Mouse (Mus musculus): ENCODE measurements at regions not wholly inside any gene's neighbourhood (a gene's known extent, or its start where the extent isn't known, plus 50 kb on each side); places are given as distances from the start of the nearest gene placed in this dataset.

GRCm38 (mm10) chr16:80196302-80196701 lies 1004.2 kb upstream of the Ncam2 start:
- H3K9ac ChIP-seq = no peak overlapping the region
- 85% methylated on average over 4 of the region's 4 CpGs for WGBS
- no peaks in the 10 kb centered on the region for H3K9me3 ChIP-seq
- no peak overlapping the region for H3K4me2 ChIP-seq
- H3K4me1 ChIP-seq (replicated peaks) = no peaks in the 10 kb centered on the region
- no peaks in the 10 kb centered on the region for H3K27me3 ChIP-seq
- no peaks in the 10 kb centered on the region for H3K36me3 ChIP-seq
- no peak overlapping the region for H3K27ac ChIP-seq (replicated peaks)
- no peak for ATAC-seq (ENCODE audit: low FRiP score, low read depth)
- H3K4me3 ChIP-seq = no peak overlapping the region

GRCm38 (mm10) chr16:80202811-80203210 lies 997.7 kb upstream of the Ncam2 start:
- Histone ChIP-seq H3K27me3 (no peaks in the 10 kb centered on the region), H3K4me2 (no peak overlapping the region), H3K27ac (replicated peaks) (no peak overlapping the region), H3K4me3 (no peak overlapping the region), H3K9ac (no peak overlapping the region), H3K9me3 (0 out of 2 replicates have a peak, but pooled peaks cover 3% of the 10 kb centered on the region), H3K4me1 (replicated peaks) (no peaks in the 10 kb centered on the region), H3K36me3 (no peaks in the 10 kb centered on the region)
- no peak for ATAC-seq (ENCODE audit: low FRiP score, low read depth)
- WGBS = 84% methylated on average over 3 of the region's 3 CpGs

GRCm38 (mm10) chr16:80212769-80213168 lies 987.7 kb upstream of the Ncam2 start:
- Histone ChIP-seq H3K9me3 (no peaks in the 10 kb centered on the region), H3K36me3 (no peaks in the 10 kb centered on the region), H3K27ac (replicated peaks) (no peak overlapping the region), H3K4me1 (replicated peaks) (no peaks in the 10 kb centered on the region), H3K9ac (no peak overlapping the region), H3K4me3 (no peak overlapping the region), H3K27me3 (no peaks in the 10 kb centered on the region), H3K4me2 (no peak overlapping the region)
- ATAC-seq (ENCODE audit: low FRiP score, low read depth) = no peak

GRCm38 (mm10) chr16:80255441-80255840 lies 945.1 kb upstream of the Ncam2 start:
- Histone ChIP-seq H3K9me3 (no peaks in the 10 kb centered on the region), H3K36me3 (no peaks in the 10 kb centered on the region), H3K9ac (no peak overlapping the region), H3K4me2 (no peak overlapping the region), H3K4me1 (replicated peaks) (no peaks in the 10 kb centered on the region), H3K4me3 (no peak overlapping the region), H3K27ac (replicated peaks) (no peak overlapping the region), H3K27me3 (no peaks in the 10 kb centered on the region)
- ATAC-seq (ENCODE audit: low FRiP score, low read depth) = no peak

- no peak overlapping the region for H3K4me2 ChIP-seq
- H3K4me3 ChIP-seq = no peak overlapping the region
- H3K9me3 ChIP-seq = no peaks in the 10 kb centered on the region
- WGBS = 38% methylated on average over 5 of the region's 5 CpGs
- H3K9ac ChIP-seq = no peak overlapping the region
- H3K4me1 ChIP-seq (replicated peaks) = no peaks in the 10 kb centered on the region
- H3K36me3 ChIP-seq = no peaks in the 10 kb centered on the region
- no peaks in the 10 kb centered on the region for H3K27me3 ChIP-seq
- no peak overlapping the region for H3K27ac ChIP-seq (replicated peaks)
- peak; percentile 74; the same call in 1 of the 2 replicates for ATAC-seq (ENCODE audit: low FRiP score, low read depth)
Measured at GRCm38 (mm10) chr16:80266151-80266617, 934.3 kb upstream of the Ncam2 start.

GRCm38 (mm10) chr16:80272291-80273123 lies 928.0 kb upstream of the Ncam2 start:
- H3K4me2 ChIP-seq = no peak overlapping the region
- H3K4me1 ChIP-seq (replicated peaks) = no peaks in the 10 kb centered on the region
- no peak overlapping the region for H3K27ac ChIP-seq (replicated peaks)
- no peak overlapping the region for H3K9ac ChIP-seq
- no peaks in the 10 kb centered on the region for H3K36me3 ChIP-seq
- H3K9me3 ChIP-seq = no peaks in the 10 kb centered on the region
- no peak overlapping the region for H3K4me3 ChIP-seq
- WGBS = 57% methylated on average over 5 of the region's 5 CpGs
- ATAC-seq (ENCODE audit: low FRiP score, low read depth) = peak; percentile 66; the same call in 1 of the 2 replicates
- no peaks in the 10 kb centered on the region for H3K27me3 ChIP-seq
